Mouse (Mus musculus) heart, embryonic 16.5 days (tissue): ENCODE results near the gene Matn4. TPM values are rescaled to one million over a fixed set of nuclear protein-coding genes. Genes with fewer than 3 reads are reported as not detected.

Experiments
- ATAC-seq: fragments of 200-750 bp; cut with Nextera tagmentation; replicated peaks from 2 replicates; pipeline ENCODE4 v1.8.0; 2017; ENCODE audit warnings: moderate number of reproducible peaks; ENCODE audit not compliant: insufficient read depth, low FRiP score; ENCODE audit errors: extremely low read depth
- H3K27ac ChIP-seq: fragments of 300-500 bp; sonication (generic); 2 replicates; pipeline ENCODE4 v1.5.1; 2014; ENCODE audit warnings: mild to moderate bottlenecking, low read length, control low read depth, moderate library complexity
- H3K27me3 ChIP-seq: fragments of 300-500 bp; sonication (generic); 2 replicates; pipeline ENCODE4 v1.6.1; 2014; ENCODE audit warnings: low read length, mixed read lengths; ENCODE audit not compliant: control insufficient read depth, insufficient read depth
- H3K36me3 ChIP-seq: fragments of 300-500 bp; sonication (generic); 2 replicates; pipeline ENCODE4 v1.6.1; 2014; ENCODE audit not compliant: control insufficient read depth, insufficient read depth
- H3K4me1 ChIP-seq: fragments of 300-500 bp; sonication (generic); 2 replicates; pipeline ENCODE4 v1.6.1; 2014; ENCODE audit warnings: low read length, mixed read lengths; ENCODE audit not compliant: control insufficient read depth, insufficient read depth
- H3K4me2 ChIP-seq: fragments of 300-500 bp; sonication (generic); 2 replicates; pipeline ENCODE4 v1.6.1; 2014; ENCODE audit warnings: low read depth, mild to moderate bottlenecking, control low read depth, low read length
- H3K4me3 ChIP-seq: fragments of 300-500 bp; sonication (generic); 2 replicates; pipeline ENCODE4 v1.5.1; 2014; ENCODE audit warnings: mild to moderate bottlenecking, control low read depth, low read length
- H3K9ac ChIP-seq: fragments of 300-500 bp; sonication (generic); 2 replicates; pipeline ENCODE4 v1.6.1; 2014; ENCODE audit warnings: low read length, control low read depth
- H3K9me3 ChIP-seq: fragments of 300-500 bp; sonication (generic); replicated peaks from 2 replicates; pipeline ENCODE4 v1.6.1; 2016; ENCODE audit warnings: low read length; ENCODE audit not compliant: control insufficient read depth
- WGBS: fragments of 180-500 bp; shearing (Covaris S2); extraction: QIAGEN DNeasy Blood & Tissue Kit; methylation state at CpG from one replicate; pipeline ENCODE4 v1.1.7; 2014; 5-methylcytosine and 5-hydroxymethylcytosine counted together
- polyA plus RNA-seq: library from polyadenylated mRNA; unstranded; fragments of >200 nt; fragmentation: Nextera tagmentation; extraction: Ambion mirVana; gene quantifications from 2 replicates; pipeline ENCODE4 v1.2.1, GENCODE M21; 2015

The Matn4 gene
- polyA plus RNA-seq, 1 experiment from 2014 or later, result 7.2 TPM

GRCm38 (mm10) chr2:164431676-164432465 lies 26.9 kb upstream of the Matn4 start:
- H3K9me3 ChIP-seq, result no peaks in the 10 kb centered on the region
- no peak for ATAC-seq
- peaks cover 18% of the 10 kb centered on the region for H3K36me3 ChIP-seq
- peak overlapping the region; percentile 63; the same call in 1 of the 2 replicates for H3K27ac ChIP-seq
- no peak overlapping the region for H3K4me3 ChIP-seq
- WGBS, result 69% methylated on average over 9 of the region's 9 CpGs
- peak overlapping the region; percentile 25 for H3K9ac ChIP-seq
- no peak overlapping the region for H3K4me2 ChIP-seq
- peaks cover 35% of the 10 kb centered on the region for H3K4me1 ChIP-seq
- H3K27me3 ChIP-seq, result peaks cover 3% of the 10 kb centered on the region; the same call in 1 of the 2 replicates

- H3K4me1 ChIP-seq, result peaks cover 23% of the 10 kb centered on the region
- no peaks in the 10 kb centered on the region for H3K9me3 ChIP-seq
- 15% methylated on average over 7 of the region's 7 CpGs for WGBS
- peaks cover 26% of the 10 kb centered on the region for H3K36me3 ChIP-seq
- no peak overlapping the region for H3K4me2 ChIP-seq
- no peak overlapping the region for H3K4me3 ChIP-seq
- ATAC-seq, result no peak
- no peak overlapping the region for H3K27ac ChIP-seq
- peaks cover 6% of the 10 kb centered on the region; the same call in 1 of the 2 replicates for H3K27me3 ChIP-seq
- no peak overlapping the region for H3K9ac ChIP-seq
Observed at GRCm38 (mm10) chr2:164430697-164431096, 25.7 kb upstream of the Matn4 start.

- H3K4me2 ChIP-seq, result no peak overlapping the region
- peaks cover 26% of the 10 kb centered on the region for H3K36me3 ChIP-seq
- no peak overlapping the region for H3K27ac ChIP-seq
- WGBS, result 63% methylated on average over 15 of the region's 15 CpGs
- H3K4me1 ChIP-seq, result peaks cover 21% of the 10 kb centered on the region
- H3K27me3 ChIP-seq, result peaks cover 6% of the 10 kb centered on the region; the same call in 1 of the 2 replicates
- H3K9ac ChIP-seq, result no peak overlapping the region
- H3K4me3 ChIP-seq, result no peak overlapping the region
- ATAC-seq, result no peak
- H3K9me3 ChIP-seq, result no peaks in the 10 kb centered on the region
Observed at GRCm38 (mm10) chr2:164429881-164430615, 25.1 kb upstream of the Matn4 start.

GRCm38 (mm10) chr2:164428451-164428850 lies 23.5 kb upstream of the Matn4 start:
- Histone ChIP-seq H3K9me3 (no peaks in the 10 kb centered on the region), H3K27ac (no peak overlapping the region), H3K27me3 (peaks cover 6% of the 10 kb centered on the region; the same call in 1 of the 2 replicates), H3K4me3 (no peak overlapping the region), H3K9ac (no peak overlapping the region), H3K36me3 (peaks cover 26% of the 10 kb centered on the region), H3K4me2 (no peak overlapping the region), H3K4me1 (peaks cover 21% of the 10 kb centered on the region)
- no peak for ATAC-seq
- 39% methylated on average over 5 of the region's 5 CpGs for WGBS

GRCm38 (mm10) chr2:164426952-164427351 lies 22.0 kb upstream of the Matn4 start:
- no peak for ATAC-seq
- Histone ChIP-seq H3K9me3 (no peaks in the 10 kb centered on the region), H3K27ac (no peak overlapping the region), H3K4me2 (no peak overlapping the region), H3K9ac (no peak overlapping the region), H3K36me3 (peaks cover 26% of the 10 kb centered on the region), H3K27me3 (peaks cover 6% of the 10 kb centered on the region; the same call in 1 of the 2 replicates), H3K4me1 (peaks cover 8% of the 10 kb centered on the region), H3K4me3 (no peak overlapping the region)
- WGBS, result 82% methylated on average over 5 of the region's 5 CpGs

- 26% methylated on average over 12 of the region's 12 CpGs for WGBS
- Histone ChIP-seq H3K9ac (no peak overlapping the region), H3K4me2 (no peak overlapping the region), H3K27me3 (peaks cover 6% of the 10 kb centered on the region; the same call in 1 of the 2 replicates), H3K9me3 (no peaks in the 10 kb centered on the region), H3K4me1 (peaks cover 3% of the 10 kb centered on the region), H3K4me3 (no peak overlapping the region), H3K36me3 (peaks cover 26% of the 10 kb centered on the region), H3K27ac (no peak overlapping the region)
- no peak for ATAC-seq
Observed at GRCm38 (mm10) chr2:164426121-164426520, 21.2 kb upstream of the Matn4 start.

GRCm38 (mm10) chr2:164425401-164425800 lies 20.4 kb upstream of the Matn4 start:
- peaks cover 6% of the 10 kb centered on the region; the same call in 1 of the 2 replicates for H3K27me3 ChIP-seq
- H3K4me3 ChIP-seq, result no peak overlapping the region
- peaks cover 26% of the 10 kb centered on the region for H3K36me3 ChIP-seq
- no peak overlapping the region for H3K9ac ChIP-seq
- ATAC-seq, result no peak
- H3K27ac ChIP-seq, result no peak overlapping the region
- no peak overlapping the region for H3K4me2 ChIP-seq
- WGBS, result 85% methylated on average over 5 of the region's 5 CpGs
- H3K9me3 ChIP-seq, result no peaks in the 10 kb centered on the region
- no peaks in the 10 kb centered on the region for H3K4me1 ChIP-seq

- no peak overlapping the region for H3K4me3 ChIP-seq
- peaks cover 25% of the 10 kb centered on the region for H3K36me3 ChIP-seq
- no peak overlapping the region for H3K9ac ChIP-seq
- H3K9me3 ChIP-seq, result no peaks in the 10 kb centered on the region
- H3K4me2 ChIP-seq, result no peak overlapping the region
- no peak for ATAC-seq
- H3K27ac ChIP-seq, result no peak overlapping the region
- peaks cover 6% of the 10 kb centered on the region; the same call in 1 of the 2 replicates for H3K27me3 ChIP-seq
- WGBS, result 88% methylated on average over 8 of the region's 8 CpGs
- H3K4me1 ChIP-seq, result no peaks in the 10 kb centered on the region
Observed at GRCm38 (mm10) chr2:164424406-164424805, 19.4 kb upstream of the Matn4 start.

GRCm38 (mm10) chr2:164423464-164423863 lies 18.5 kb upstream of the Matn4 start:
- Histone ChIP-seq H3K9ac (no peak overlapping the region), H3K27me3 (peaks cover 6% of the 10 kb centered on the region; the same call in 1 of the 2 replicates), H3K9me3 (no peaks in the 10 kb centered on the region), H3K27ac (no peak overlapping the region), H3K4me1 (no peaks in the 10 kb centered on the region), H3K4me3 (no peak overlapping the region), H3K36me3 (peaks cover 17% of the 10 kb centered on the region), H3K4me2 (no peak overlapping the region)
- no peak for ATAC-seq
- WGBS, result 83% methylated on average over 11 of the region's 11 CpGs
